Mouse (Mus musculus) intestine, postnatal 0 days (tissue): ENCODE data around the gene Syt3. TPM values are rescaled to one million over a fixed set of nuclear protein-coding genes. Genes with fewer than 3 reads are reported as not detected.

Source experiments
- ATAC-seq: fragments of 200-750 bp; cut with Nextera tagmentation; 2 replicates; pipeline ENCODE4 v1.8.0; 2017; ENCODE audit warnings: mild to moderate bottlenecking, moderate TSS enrichment, moderate library complexity
- H3K27ac ChIP-seq: fragments of 300-500 bp; sonication (generic); 2 replicates; pipeline ENCODE4 v1.5.1; 2014; ENCODE audit warnings: mild to moderate bottlenecking, low read depth, low read length, moderate library complexity
- H3K27me3 ChIP-seq: fragments of 300-500 bp; sonication (generic); replicated peaks from 2 replicates; pipeline ENCODE4 v1.6.1; 2014; ENCODE audit warnings: low read length, mixed read lengths; ENCODE audit not compliant: control insufficient read depth, insufficient read depth
- H3K36me3 ChIP-seq: fragments of 300-500 bp; sonication (generic); 2 replicates; pipeline ENCODE4 v1.6.1; 2014; ENCODE audit warnings: mild to moderate bottlenecking, moderate library complexity; ENCODE audit not compliant: control insufficient read depth, insufficient read depth
- H3K4me1 ChIP-seq: fragments of 300-500 bp; sonication (generic); replicated peaks from 2 replicates; pipeline ENCODE4 v1.6.1; 2014; ENCODE audit warnings: antibody characterized with exemption, low read length, mixed read lengths; ENCODE audit not compliant: control insufficient read depth, insufficient read depth
- H3K4me2 ChIP-seq: fragments of 300-500 bp; sonication (generic); replicated peaks from 2 replicates; pipeline ENCODE4 v1.6.1; 2014; ENCODE audit warnings: low read depth, mild to moderate bottlenecking, moderate library complexity
- H3K4me3 ChIP-seq: fragments of 300-500 bp; sonication (generic); 2 replicates; pipeline ENCODE4 v1.5.1; 2014; ENCODE audit warnings: low read depth, low read length
- H3K9ac ChIP-seq: fragments of 300-500 bp; sonication (generic); 2 replicates; pipeline ENCODE4 v1.6.1; 2014; ENCODE audit warnings: mild to moderate bottlenecking, low read depth, low read length
- H3K9me3 ChIP-seq: fragments of 300-500 bp; sonication (generic); 2 replicates; pipeline ENCODE4 v1.6.1; 2016; ENCODE audit warnings: mixed run types; ENCODE audit not compliant: control insufficient read depth
- CTCF ChIP-seq: sonication (generic); IDR thresholded peaks from 2 replicates; pipeline ENCODE4 v1.5.1; 2016; ENCODE audit warnings: low read depth, mild to moderate bottlenecking, control low read depth, antibody characterized with exemption, moderate library complexity
- WGBS: fragments of 180-500 bp; shearing (Covaris S2); extraction: QIAGEN DNeasy Blood & Tissue Kit; methylation state at CpG from one replicate; pipeline ENCODE4 v1.1.7; 2014; 5-methylcytosine and 5-hydroxymethylcytosine counted together
- polyA plus RNA-seq: library from polyadenylated mRNA; unstranded; fragments of >200 nt; fragmentation: Nextera tagmentation; extraction: Ambion mirVana; gene quantifications from 2 replicates; pipeline ENCODE4 v1.2.1, GENCODE M21; 2015

Syt3 gene
- polyA plus RNA-seq, 1 experiment from 2014 or later, result 0.55 TPM

DNA sequence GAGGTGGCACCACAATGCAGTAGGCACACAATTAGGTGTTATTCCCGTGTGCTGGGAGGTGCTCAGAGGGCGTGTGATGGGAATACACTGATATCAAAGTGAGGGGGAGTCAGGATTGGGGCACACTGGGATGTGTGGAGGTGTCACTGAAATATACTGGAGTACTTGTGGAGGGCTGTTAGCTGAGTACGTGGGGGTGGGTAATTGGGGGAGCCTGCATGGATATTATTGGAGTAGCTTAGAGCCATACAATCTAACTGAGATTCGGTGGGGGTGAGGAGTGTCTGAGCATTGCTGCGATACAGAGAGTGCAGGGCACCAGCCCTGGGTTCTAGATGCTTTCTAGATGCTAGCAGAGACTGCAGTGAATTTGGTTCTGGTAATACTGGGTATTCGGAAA is 43.7 kb upstream of the Syt3 start:
- TF ChIP-seq CTCF, result no peak
- Histone ChIP-seq H3K9ac (no peak overlapping the region), H3K27ac (no peak overlapping the region), H3K4me2 (no peak overlapping the region), H3K9me3 (no peaks in the 10 kb centered on the region), H3K4me3 (no peak overlapping the region), H3K4me1 (no peaks in the 10 kb centered on the region), H3K27me3 (peaks cover 40% of the 10 kb centered on the region), H3K36me3 (no peaks in the 10 kb centered on the region)
- 56% methylated on average over 6 of the region's 6 CpGs for WGBS
- ATAC-seq, result no peak

DNA sequence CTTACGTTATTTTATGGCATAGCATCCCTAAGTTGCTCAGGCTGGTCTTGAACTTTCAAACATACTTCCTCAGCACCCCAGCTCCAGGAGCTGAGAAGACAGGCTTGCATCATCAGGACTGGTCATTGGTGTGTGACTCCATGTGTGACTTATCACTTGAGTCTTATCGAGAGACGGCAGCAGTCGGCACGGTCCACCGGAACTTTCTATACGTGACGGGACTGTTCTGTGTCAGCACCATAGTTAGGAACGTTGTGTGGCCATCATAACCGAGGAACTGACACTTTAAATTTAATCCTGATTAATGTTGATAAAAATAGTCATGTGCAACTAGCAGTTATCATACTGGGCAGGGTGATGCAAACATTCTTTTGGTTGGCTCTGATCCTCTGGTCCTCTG is 42.8 kb upstream of the Syt3 start:
- no peak for ATAC-seq
- WGBS, result 82% methylated on average over 10 of the region's 10 CpGs
- Histone ChIP-seq H3K27ac (no peak overlapping the region), H3K4me2 (no peak overlapping the region), H3K9ac (no peak overlapping the region), H3K4me1 (no peaks in the 10 kb centered on the region), H3K4me3 (no peak overlapping the region), H3K36me3 (no peaks in the 10 kb centered on the region), H3K27me3 (peaks cover 31% of the 10 kb centered on the region), H3K9me3 (no peaks in the 10 kb centered on the region)
- TF ChIP-seq CTCF, result no peak

DNA sequence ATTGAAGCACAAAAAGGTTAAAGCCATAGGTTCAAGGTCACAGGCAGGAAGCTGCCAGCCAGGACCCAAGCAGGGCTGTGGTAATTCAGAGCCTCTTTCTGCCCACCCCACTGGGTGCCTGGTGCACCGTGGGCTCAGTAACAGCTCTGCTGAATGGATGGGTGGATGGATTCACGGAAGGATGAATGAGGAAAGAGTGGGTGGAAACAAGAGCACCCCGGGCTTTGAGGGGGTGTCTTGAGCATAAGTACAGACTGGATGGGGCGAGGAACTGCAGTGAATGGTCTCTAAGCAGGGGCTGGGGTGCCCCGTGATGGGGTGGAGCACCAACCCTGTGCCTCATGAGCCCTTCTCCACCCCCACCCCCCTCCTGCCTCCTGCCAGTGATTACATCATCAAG is 42.2 kb upstream of the Syt3 start:
- Histone ChIP-seq H3K9me3 (no peaks in the 10 kb centered on the region), H3K4me1 (no peaks in the 10 kb centered on the region), H3K9ac (no peak overlapping the region), H3K27me3 (peaks cover 25% of the 10 kb centered on the region), H3K4me3 (no peak overlapping the region), H3K27ac (no peak overlapping the region), H3K36me3 (no peaks in the 10 kb centered on the region), H3K4me2 (no peak overlapping the region)
- ATAC-seq, result no peak
- WGBS, result 63% methylated on average over 5 of the region's 5 CpGs
- TF ChIP-seq CTCF, result no peak

DNA sequence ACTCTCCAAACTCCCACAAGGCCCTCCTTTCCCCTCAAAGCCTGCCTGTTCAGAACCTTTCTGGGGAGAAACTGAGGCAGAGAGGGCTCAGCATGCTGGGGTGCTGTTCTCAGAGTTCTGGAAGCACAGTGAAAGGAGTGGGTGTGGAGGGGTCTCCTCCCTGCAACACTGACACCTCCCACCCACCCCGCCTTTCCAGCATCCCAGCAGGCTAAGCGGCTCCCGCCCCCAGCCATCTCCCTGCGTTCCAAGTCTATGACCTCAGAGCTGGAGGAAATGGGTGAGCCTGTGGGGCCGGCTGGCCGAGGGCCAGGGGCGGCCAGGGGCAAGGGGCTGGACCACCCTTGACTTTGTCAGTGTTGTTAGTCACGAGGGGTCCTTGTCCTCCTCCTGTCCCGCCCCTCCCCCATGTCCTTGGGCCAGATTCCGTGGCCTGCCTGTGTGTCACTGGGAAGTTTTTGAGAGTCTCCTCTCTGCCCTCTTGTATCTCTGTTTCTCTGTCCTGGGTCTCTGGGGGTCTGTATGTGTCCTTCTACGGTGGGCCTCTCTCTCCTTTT is 40.4 kb upstream of the Syt3 start:
- no peak for TF ChIP-seq CTCF
- Histone ChIP-seq H3K9me3 (no peaks in the 10 kb centered on the region), H3K36me3 (no peaks in the 10 kb centered on the region), H3K27me3 (peaks cover 6% of the 10 kb centered on the region; the same call in 1 of the 2 replicates), H3K4me2 (no peak overlapping the region), H3K4me3 (no peak overlapping the region), H3K4me1 (no peaks in the 10 kb centered on the region), H3K27ac (no peak overlapping the region), H3K9ac (no peak overlapping the region)
- WGBS, result 27% methylated on average over 11 of the region's 11 CpGs
- 0 out of 2 replicates have a peak, but pooled peaks have one; percentile 25 for ATAC-seq

DNA sequence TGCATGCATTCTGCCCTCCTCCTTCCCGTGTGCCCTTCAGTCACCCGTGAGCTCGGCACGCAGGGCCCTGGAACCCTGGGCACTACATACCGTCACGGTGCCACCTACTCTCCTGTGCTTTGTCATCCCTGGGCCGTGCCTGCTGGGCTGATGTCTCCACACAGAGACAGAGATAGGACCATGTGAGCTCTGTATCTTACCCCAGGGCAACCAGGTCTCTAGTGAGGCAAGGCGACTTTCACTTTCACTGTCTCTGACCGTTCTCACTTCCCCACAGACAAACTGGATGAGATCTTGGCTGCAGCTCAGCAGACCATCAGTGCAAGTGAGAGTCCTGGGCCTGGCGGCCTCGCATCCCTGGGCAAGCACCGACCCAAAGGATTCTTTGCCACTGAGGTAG is 39.3 kb upstream of the Syt3 start:
- peaks cover 6% of the 10 kb centered on the region; the same call in 1 of the 2 replicates for H3K27me3 ChIP-seq
- H3K4me3 ChIP-seq, result no peak overlapping the region
- H3K4me2 ChIP-seq, result no peak overlapping the region
- no peaks in the 10 kb centered on the region for H3K36me3 ChIP-seq
- no peak for ATAC-seq
- TF ChIP-seq CTCF, result no peak
- H3K27ac ChIP-seq, result no peak overlapping the region
- no peaks in the 10 kb centered on the region for H3K4me1 ChIP-seq
- no peaks in the 10 kb centered on the region for H3K9me3 ChIP-seq
- WGBS, result 61% methylated on average over 12 of the region's 12 CpGs
- H3K9ac ChIP-seq, result no peak overlapping the region

DNA sequence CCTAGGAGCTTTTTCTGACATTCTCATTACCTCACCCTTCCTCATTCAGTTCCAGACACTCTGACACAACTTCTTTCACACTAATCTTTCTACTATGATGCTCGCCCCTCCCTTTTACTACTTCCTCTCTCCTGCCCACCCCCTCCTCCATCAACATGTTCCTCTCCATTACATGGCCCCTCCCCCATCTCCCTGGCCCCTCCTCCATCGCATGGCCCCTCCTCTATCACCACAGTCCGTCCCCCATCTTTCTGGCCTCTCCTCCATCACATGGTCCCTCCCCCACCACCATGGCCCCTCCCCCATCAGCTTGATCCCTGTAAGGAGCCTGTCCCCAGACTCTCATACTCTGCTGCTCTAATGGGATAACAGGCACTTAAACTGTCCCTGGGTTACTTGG is 34.9 kb upstream of the Syt3 start:
- WGBS, result 24% methylated on average over 3 of the region's 3 CpGs
- no peak for TF ChIP-seq CTCF
- ATAC-seq, result no peak
- Histone ChIP-seq H3K9me3 (no peaks in the 10 kb centered on the region), H3K4me3 (no peak overlapping the region), H3K27me3 (peaks cover 44% of the 10 kb centered on the region), H3K4me2 (no peak overlapping the region), H3K9ac (no peak overlapping the region), H3K36me3 (no peaks in the 10 kb centered on the region), H3K27ac (no peak overlapping the region), H3K4me1 (0 out of 2 replicates have a peak, but pooled peaks cover 2% of the 10 kb centered on the region)
